Mouse (Mus musculus): ENCODE data around the gene Man1c1. TPM values are rescaled to one million over a fixed set of nuclear protein-coding genes. Genes with fewer than 3 reads are reported as not detected.

Gene Man1c1
- polyA plus RNA-seq, 1 experiment from 2014 or later: 2.6 TPM

GRCm38 (mm10) chr4:134594731-134595439 is 109.2 kb downstream of the Man1c1 start:
- 90% methylated on average over 10 of the region's 10 CpGs for WGBS

DNA sequence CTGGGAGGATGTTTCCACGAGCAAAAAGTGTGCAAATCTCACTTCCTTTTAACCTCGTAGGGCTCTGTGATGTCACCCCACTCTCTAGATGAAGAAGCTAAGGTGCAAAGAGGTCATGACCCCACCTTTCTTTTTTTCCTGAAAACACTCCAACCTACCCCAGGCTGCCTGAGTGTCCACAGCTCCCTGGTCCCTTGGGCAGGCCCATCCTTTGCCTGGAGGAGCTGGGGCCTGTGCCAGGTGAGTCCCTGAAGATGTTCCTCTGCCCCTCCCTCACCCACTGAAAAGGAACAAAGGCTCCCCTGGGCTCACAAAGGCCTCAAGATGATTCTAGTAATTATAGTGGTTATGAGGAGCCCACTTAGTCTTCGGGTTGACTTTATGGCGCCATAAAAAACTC is 111.6 kb downstream of the Man1c1 start:
- H3K9ac ChIP-seq (ENCODE audit: low read length): no peak overlapping the region
- no peaks in the 10 kb centered on the region for H3K4me1 ChIP-seq (ENCODE audit: control insufficient read depth, insufficient read depth, low read length)
- DNase-seq (ENCODE audit: low spot score): no peak
- H3K27me3 ChIP-seq (ENCODE audit: control insufficient read depth, insufficient read depth, low read length): no peaks in the 10 kb centered on the region
- ATAC-seq (ENCODE audit: insufficient number of reproducible peaks, low FRiP score, low TSS enrichment, low read depth): no peak
- no peak overlapping the region for H3K4me2 ChIP-seq (ENCODE audit: low read depth, severe bottlenecking)
- H3K9me3 ChIP-seq (ENCODE audit: control insufficient read depth, low read length): no peaks in the 10 kb centered on the region
- no peaks in the 10 kb centered on the region for H3K36me3 ChIP-seq (ENCODE audit: control insufficient read depth, insufficient read depth, low read length)
- no peak overlapping the region for H3K4me3 ChIP-seq (ENCODE audit: low read depth, low read length)
- WGBS: 52% methylated on average over 4 of the region's 4 CpGs
- no peak overlapping the region for H3K27ac ChIP-seq (replicated peaks; ENCODE audit: low read depth, low read length)

More at GRCm38 (mm10) chr4:134594731-134595439, 109.2 kb downstream of the Man1c1 start:
- Histone ChIP-seq H3K4me2 (ENCODE audit: low read depth, severe bottlenecking) (no peak overlapping the region), H3K27ac (replicated peaks; ENCODE audit: low read depth, low read length) (no peak overlapping the region), H3K4me3 (ENCODE audit: low read depth, low read length) (no peak overlapping the region), H3K9me3 (ENCODE audit: control insufficient read depth, low read length) (no peaks in the 10 kb centered on the region), H3K36me3 (ENCODE audit: control insufficient read depth, insufficient read depth, low read length) (no peaks in the 10 kb centered on the region), H3K27me3 (ENCODE audit: control insufficient read depth, insufficient read depth, low read length) (no peaks in the 10 kb centered on the region), H3K9ac (ENCODE audit: low read length) (no peak overlapping the region), H3K4me1 (ENCODE audit: control insufficient read depth, insufficient read depth, low read length) (no peaks in the 10 kb centered on the region)
- DNase-seq (ENCODE audit: low spot score) (no peak), ATAC-seq (ENCODE audit: insufficient number of reproducible peaks, low FRiP score, low TSS enrichment, low read depth) (no peak)

DNA sequence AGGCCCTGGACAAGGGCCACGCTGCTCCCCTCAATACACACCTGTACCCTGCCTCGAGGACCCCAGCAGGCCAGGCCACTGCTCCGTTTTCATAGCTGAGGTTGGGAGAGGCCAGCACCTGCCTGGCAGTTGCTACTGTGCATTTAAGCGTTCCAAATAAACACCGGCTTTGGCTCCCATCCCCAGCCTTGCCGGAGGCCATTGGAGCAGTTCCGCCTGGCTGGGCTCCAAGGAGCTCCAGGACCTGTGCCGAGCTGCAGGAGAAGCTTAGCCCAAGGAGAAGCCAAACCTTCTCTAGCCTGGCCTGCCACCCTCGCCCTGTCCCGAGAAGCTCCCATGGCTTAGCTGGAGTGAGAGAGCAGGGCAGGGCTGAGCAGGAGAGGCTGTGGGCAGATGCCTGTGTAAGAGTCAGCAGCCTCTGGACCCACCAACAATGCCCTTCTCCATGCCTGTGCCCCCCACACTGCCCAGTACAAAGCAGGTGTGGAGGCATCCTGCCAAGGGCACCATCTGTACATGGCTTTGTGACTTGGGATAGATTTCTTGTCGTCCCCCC is 112.5 kb downstream of the Man1c1 start:
- Histone ChIP-seq H3K4me3 (ENCODE audit: low read depth, low read length) (no peak overlapping the region), H3K27ac (replicated peaks; ENCODE audit: low read depth, low read length) (no peak overlapping the region), H3K9ac (ENCODE audit: low read length) (no peak overlapping the region), H3K4me1 (ENCODE audit: control insufficient read depth, insufficient read depth, low read length) (no peaks in the 10 kb centered on the region), H3K27me3 (ENCODE audit: control insufficient read depth, insufficient read depth, low read length) (no peaks in the 10 kb centered on the region), H3K36me3 (ENCODE audit: control insufficient read depth, insufficient read depth, low read length) (no peaks in the 10 kb centered on the region), H3K9me3 (ENCODE audit: control insufficient read depth, low read length) (no peaks in the 10 kb centered on the region), H3K4me2 (ENCODE audit: low read depth, severe bottlenecking) (no peak overlapping the region)
- DNase-seq (ENCODE audit: low spot score): no peak
- no peak for ATAC-seq (ENCODE audit: insufficient number of reproducible peaks, low FRiP score, low TSS enrichment, low read depth)
- WGBS: 67% methylated on average over 11 of the region's 11 CpGs

DNA sequence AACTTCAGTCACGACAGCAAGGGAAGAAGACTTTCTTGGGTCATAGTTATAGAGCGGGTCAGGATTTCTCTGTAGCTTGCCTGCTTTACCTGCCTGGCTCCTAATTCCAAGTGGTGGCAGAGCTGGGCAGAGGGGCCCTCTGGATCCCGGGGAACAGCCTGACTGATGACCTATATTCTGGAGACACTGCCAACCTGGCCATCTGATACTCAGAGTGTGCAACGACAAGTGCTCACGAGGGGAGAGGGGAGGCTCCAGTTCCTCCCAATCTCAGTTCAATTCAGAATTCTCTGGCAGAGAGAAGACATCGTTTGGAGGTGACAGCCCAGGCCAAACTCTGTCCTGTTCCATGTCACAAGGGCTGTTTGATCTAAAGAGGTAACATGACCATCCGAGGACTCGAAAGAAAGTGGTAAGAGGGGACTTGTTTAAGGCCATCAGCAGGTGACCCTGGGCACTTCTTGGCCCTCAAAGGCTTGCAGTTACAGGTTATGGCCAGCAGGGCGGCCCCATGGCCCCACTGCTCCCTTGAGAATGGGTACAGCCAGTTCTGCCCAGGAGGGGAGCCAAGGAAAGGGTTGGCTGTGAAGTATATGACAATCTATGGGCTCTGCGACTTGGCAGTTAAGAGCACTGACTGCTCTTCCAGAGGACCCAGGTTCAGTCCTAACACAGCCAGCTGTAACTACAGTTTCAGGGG is 113.7 kb downstream of the Man1c1 start:
- no peak for ATAC-seq (ENCODE audit: insufficient number of reproducible peaks, low FRiP score, low TSS enrichment, low read depth)
- H3K27me3 ChIP-seq (ENCODE audit: control insufficient read depth, insufficient read depth, low read length): no peaks in the 10 kb centered on the region
- H3K9me3 ChIP-seq (ENCODE audit: control insufficient read depth, low read length): no peaks in the 10 kb centered on the region
- no peak overlapping the region for H3K4me3 ChIP-seq (ENCODE audit: low read depth, low read length)
- 78% methylated on average over 10 of the region's 10 CpGs for WGBS
- DNase-seq (ENCODE audit: low spot score): no peak
- H3K36me3 ChIP-seq (ENCODE audit: control insufficient read depth, insufficient read depth, low read length): no peaks in the 10 kb centered on the region
- no peaks in the 10 kb centered on the region for H3K4me1 ChIP-seq (ENCODE audit: control insufficient read depth, insufficient read depth, low read length)
- H3K9ac ChIP-seq (ENCODE audit: low read length): no peak overlapping the region
- H3K4me2 ChIP-seq (ENCODE audit: low read depth, severe bottlenecking): no peak overlapping the region
- H3K27ac ChIP-seq (replicated peaks; ENCODE audit: low read depth, low read length): no peak overlapping the region

GRCm38 (mm10) chr4:134589786-134590185 is 114.3 kb downstream of the Man1c1 start:
- Histone ChIP-seq H3K9me3 (ENCODE audit: control insufficient read depth, low read length) (no peaks in the 10 kb centered on the region), H3K4me2 (ENCODE audit: low read depth, severe bottlenecking) (no peak overlapping the region), H3K4me1 (ENCODE audit: control insufficient read depth, insufficient read depth, low read length) (no peaks in the 10 kb centered on the region), H3K36me3 (ENCODE audit: control insufficient read depth, insufficient read depth, low read length) (no peaks in the 10 kb centered on the region), H3K4me3 (ENCODE audit: low read depth, low read length) (no peak overlapping the region), H3K27me3 (ENCODE audit: control insufficient read depth, insufficient read depth, low read length) (no peaks in the 10 kb centered on the region), H3K27ac (replicated peaks; ENCODE audit: low read depth, low read length) (no peak overlapping the region), H3K9ac (ENCODE audit: low read length) (no peak overlapping the region)
- DNase-seq (ENCODE audit: low spot score) (no peak), ATAC-seq (ENCODE audit: insufficient number of reproducible peaks, low FRiP score, low TSS enrichment, low read depth) (no peak)
- 79% methylated on average over 9 of the region's 9 CpGs for WGBS

- Histone ChIP-seq H3K27me3 (ENCODE audit: control insufficient read depth, insufficient read depth, low read length) (no peaks in the 10 kb centered on the region), H3K27ac (replicated peaks; ENCODE audit: low read depth, low read length) (no peak overlapping the region), H3K36me3 (ENCODE audit: control insufficient read depth, insufficient read depth, low read length) (no peaks in the 10 kb centered on the region), H3K9ac (ENCODE audit: low read length) (no peak overlapping the region), H3K4me3 (ENCODE audit: low read depth, low read length) (no peak overlapping the region), H3K4me2 (ENCODE audit: low read depth, severe bottlenecking) (no peak overlapping the region), H3K4me1 (ENCODE audit: control insufficient read depth, insufficient read depth, low read length) (no peaks in the 10 kb centered on the region), H3K9me3 (ENCODE audit: control insufficient read depth, low read length) (no peaks in the 10 kb centered on the region)
- DNase-seq (ENCODE audit: low spot score): no peak
- WGBS: 89% methylated on average over 5 of the region's 5 CpGs
- ATAC-seq (ENCODE audit: insufficient number of reproducible peaks, low FRiP score, low TSS enrichment, low read depth): no peak
These were observed 115.1 kb downstream of the Man1c1 start for GRCm38 (mm10) chr4:134588951-134589350.

DNA sequence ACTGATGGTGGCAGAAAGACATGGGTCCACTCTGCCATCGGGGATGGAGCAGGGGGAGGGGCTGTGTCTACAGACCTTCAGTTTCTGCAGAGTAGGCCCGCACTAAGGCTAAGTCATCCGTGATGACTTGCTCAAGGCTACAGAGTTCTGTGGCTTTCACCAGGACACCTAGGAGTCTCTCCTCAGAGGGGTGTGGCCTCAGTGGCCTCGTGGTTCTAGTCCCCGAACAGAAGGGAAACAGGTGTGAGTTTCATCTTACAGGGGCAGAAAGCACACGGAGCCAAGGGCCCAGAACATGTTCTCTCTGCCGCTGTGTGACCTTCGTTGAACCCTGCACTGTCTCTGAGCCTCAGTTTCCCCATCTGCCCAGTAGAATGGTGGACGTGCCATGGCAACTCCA is 115.8 kb downstream of the Man1c1 start:
- no peaks in the 10 kb centered on the region for H3K4me1 ChIP-seq (ENCODE audit: control insufficient read depth, insufficient read depth, low read length)
- DNase-seq (ENCODE audit: low spot score) (no peak), ATAC-seq (ENCODE audit: insufficient number of reproducible peaks, low FRiP score, low TSS enrichment, low read depth) (no peak)
- H3K9me3 ChIP-seq (ENCODE audit: control insufficient read depth, low read length): no peaks in the 10 kb centered on the region
- no peak overlapping the region for H3K27ac ChIP-seq (replicated peaks; ENCODE audit: low read depth, low read length)
- no peaks in the 10 kb centered on the region for H3K27me3 ChIP-seq (ENCODE audit: control insufficient read depth, insufficient read depth, low read length)
- H3K4me2 ChIP-seq (ENCODE audit: low read depth, severe bottlenecking): no peak overlapping the region
- no peaks in the 10 kb centered on the region for H3K36me3 ChIP-seq (ENCODE audit: control insufficient read depth, insufficient read depth, low read length)
- H3K4me3 ChIP-seq (ENCODE audit: low read depth, low read length): no peak overlapping the region
- no peak overlapping the region for H3K9ac ChIP-seq (ENCODE audit: low read length)
- WGBS: 90% methylated on average over 9 of the region's 9 CpGs

DNA sequence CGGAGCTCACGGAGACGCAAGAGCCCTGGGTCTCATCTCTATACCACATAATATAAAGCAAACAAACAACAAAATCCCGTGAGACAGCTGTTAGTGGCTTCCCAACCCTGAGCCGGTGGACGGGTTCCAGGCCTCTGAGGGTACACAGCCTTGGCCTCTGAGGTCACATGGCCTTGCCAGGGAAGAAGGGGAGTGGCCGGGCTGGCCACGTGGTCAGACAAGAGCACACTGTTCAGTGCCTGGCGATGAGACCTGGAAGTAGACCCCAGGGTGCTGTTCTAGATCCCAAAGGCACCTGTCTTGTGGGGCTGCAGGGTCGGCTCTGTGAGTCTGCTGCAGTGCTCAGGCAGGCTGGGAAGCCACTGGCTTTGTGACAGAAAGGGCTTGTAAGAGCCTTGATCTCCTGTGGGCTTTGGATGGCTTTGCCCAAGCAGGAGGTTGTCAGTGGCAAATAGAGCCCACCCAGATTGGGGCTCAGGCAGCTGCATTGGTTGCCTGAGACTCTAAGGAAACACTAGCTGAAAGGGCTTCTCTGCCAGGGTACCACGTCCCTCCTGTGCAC is 116.4 kb downstream of the Man1c1 start:
- no peak overlapping the region for H3K9ac ChIP-seq (ENCODE audit: low read length)
- H3K4me1 ChIP-seq (ENCODE audit: control insufficient read depth, insufficient read depth, low read length): no peaks in the 10 kb centered on the region
- no peaks in the 10 kb centered on the region for H3K36me3 ChIP-seq (ENCODE audit: control insufficient read depth, insufficient read depth, low read length)
- no peaks in the 10 kb centered on the region for H3K9me3 ChIP-seq (ENCODE audit: control insufficient read depth, low read length)
- H3K27me3 ChIP-seq (ENCODE audit: control insufficient read depth, insufficient read depth, low read length): no peaks in the 10 kb centered on the region
- no peak overlapping the region for H3K27ac ChIP-seq (replicated peaks; ENCODE audit: low read depth, low read length)
- WGBS: 71% methylated on average over 11 of the region's 11 CpGs
- no peak overlapping the region for H3K4me2 ChIP-seq (ENCODE audit: low read depth, severe bottlenecking)
- DNase-seq (ENCODE audit: low spot score): no peak
- no peak for ATAC-seq (ENCODE audit: insufficient number of reproducible peaks, low FRiP score, low TSS enrichment, low read depth)
- H3K4me3 ChIP-seq (ENCODE audit: low read depth, low read length): no peak overlapping the region

Data from limb, embryonic 11.5 days (tissue).